Mouse (Mus musculus) kidney, postnatal 36 days (tissue): Measurements from ENCODE around the gene Tarsl2.
A peak's percentile ranks its signal among the peaks of the same experiment; 100 is the strongest.

Experiments
- DNase-seq, 2 experiments: peaks; one replicate each; pipeline ENCODE4 v3.0.0; 2021 to 2022; ENCODE audit warnings: mixed read lengths in 2 of 2

The Tarsl2 gene

DNA sequence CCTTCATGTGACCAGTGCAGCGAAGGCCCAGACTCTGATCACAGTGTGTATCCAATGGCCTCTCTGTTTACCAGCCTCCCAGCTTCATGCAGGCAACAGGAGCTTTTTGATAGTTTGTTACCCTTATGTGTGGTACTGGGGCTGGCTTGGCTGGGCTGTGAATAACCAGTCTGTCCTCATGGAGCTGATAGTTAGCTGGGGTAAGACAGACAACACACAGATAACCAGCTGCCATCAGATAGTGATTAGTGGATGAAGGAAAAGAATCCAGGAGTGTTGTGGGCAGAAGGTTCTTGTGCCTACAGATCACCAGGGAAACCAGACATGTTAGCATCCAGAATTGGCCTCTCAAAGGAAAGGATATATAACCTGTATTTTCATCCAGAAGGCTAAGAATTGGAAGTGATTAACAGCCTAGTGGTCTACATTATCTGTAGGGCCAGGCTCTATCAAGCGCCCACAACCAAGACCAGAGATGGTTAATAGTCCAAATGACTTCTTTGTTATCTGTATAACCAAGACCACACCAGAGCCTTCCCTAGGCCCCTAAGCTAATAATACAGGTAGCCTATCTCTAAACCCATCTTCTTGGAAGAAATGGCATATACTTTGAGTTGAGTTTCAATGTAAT is 12.9 kb downstream of the Tarsl2 start:
- DNase-seq, result no peak

DNA sequence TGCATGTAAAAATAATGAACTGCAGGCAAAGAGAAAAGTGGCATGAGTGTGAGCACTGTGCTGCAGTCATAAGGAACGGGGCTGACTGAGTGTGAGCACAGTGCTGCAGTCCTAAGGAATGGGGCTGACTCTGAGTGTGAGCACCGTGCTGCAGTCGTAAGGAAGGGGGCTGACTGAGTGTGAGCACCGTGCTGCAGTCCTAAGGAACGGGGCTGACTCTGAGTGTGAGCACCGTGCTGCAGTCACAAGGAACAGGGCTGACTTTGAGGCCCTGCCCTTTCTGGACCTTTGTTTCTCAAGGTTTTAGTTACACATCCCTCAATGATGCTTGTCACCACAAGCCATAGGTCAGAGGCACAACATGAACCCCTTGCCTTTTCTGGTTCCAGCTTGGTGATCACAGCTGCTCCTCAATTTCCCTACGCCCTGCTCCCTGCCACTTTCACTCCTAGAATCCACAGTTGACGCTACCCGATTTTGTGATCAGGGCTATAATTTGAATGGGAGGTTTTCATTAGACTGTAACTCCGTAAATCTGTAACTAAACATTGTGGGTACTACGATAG is 18.6 kb downstream of the Tarsl2 start:
- DNase-seq, result no peak

DNA sequence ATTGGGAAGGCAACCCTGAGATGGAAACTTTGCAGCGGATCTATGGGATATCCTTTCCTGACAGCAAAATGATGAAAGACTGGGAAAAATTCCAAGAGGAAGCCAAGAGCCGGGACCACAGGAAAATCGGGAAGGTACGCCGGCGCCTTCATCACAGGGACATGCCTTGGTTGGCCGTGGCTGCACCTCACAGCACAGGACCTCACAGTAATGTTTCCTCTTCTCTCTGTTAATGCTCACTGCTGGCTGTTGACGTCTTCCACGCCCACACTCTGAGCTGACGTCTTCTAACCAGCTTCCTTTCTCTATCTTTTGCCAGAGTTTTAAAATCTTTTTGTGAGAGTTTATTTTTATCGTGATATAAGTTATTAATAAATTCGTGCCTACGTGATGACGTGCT is 19.2 kb downstream of the Tarsl2 start:
- DNase-seq, result peak; percentile 39 to 49

GRCm38 (mm10) chr7:65667491-65667890 is 22.8 kb downstream of the Tarsl2 start:
- DNase-seq, result no peak

DNA sequence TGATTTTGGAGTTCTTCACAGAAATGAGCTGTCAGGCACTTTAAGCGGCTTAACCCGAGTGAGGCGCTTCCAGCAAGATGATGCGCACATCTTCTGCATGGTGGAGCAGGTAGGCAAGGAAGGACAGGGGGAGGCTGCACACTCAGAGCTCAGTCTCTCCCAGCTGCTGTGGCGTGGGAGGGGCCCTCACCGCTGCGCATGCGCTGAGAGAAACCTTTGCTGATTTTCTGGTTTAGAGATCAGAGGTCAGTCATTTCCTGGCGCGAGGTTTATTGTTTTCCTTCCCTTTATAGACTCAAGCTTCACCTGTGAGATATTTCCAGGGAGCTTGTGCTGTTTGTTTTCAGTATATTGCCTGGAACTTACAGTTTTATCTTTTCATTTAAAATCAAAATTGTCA is 33.4 kb downstream of the Tarsl2 start:
- DNase-seq, result peak in 1 of 2 experiments; percentile 52

GRCm38 (mm10) chr7:65678900-65679595 is 34.4 kb downstream of the Tarsl2 start:
- DNase-seq, result no peak

- DNase-seq, result no peak
Measured at GRCm38 (mm10) chr7:65681166-65681565, 36.5 kb downstream of the Tarsl2 start.

DNA sequence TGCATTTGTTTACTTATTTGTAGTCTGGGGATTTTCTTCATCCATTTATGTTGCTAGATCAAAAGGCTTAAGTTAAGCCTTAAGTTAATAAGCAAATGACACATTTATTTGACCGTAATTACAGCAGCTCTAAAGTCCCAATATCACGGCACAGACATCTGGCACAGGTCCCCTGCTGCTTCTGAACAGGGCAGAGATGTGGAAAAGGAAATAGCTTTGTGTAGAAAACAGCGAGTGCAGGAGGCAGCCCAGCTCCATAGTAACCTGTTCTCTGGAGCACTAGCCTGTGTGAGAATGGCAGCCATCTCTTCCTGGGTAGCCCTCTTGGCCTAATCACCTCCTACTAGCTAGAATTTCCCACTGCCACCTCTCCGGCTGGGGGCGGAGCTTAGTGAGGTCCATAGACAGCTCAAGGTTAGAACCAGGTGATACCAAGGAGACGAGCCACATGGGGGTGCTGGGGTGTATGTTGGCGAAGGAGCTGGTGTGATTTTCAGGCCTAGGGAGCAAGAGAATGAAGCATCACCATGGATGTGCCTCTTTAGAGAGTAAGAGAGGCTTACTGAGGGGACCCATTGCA is 39.6 kb downstream of the Tarsl2 start:
- no peak for DNase-seq

DNA sequence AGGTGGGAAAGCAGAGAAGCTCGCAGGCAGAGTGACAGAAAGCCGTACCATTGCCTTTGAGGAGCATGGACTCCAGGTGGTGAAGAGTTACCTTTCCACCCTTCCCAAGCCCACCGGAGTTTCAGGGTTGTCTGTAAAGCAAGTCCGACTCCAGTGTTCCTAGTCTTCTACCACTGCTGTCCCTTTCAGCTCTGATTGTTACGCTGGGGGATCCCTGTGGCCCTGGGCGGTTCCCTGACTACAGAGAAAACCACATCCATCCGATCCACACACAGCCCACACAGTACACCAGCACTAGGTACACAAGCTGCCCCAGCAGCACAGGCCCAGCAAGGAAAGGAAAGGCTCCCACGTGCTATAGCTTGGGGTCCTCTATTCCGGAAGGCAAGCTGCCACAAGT is 42.0 kb downstream of the Tarsl2 start:
- no peak for DNase-seq

DNA sequence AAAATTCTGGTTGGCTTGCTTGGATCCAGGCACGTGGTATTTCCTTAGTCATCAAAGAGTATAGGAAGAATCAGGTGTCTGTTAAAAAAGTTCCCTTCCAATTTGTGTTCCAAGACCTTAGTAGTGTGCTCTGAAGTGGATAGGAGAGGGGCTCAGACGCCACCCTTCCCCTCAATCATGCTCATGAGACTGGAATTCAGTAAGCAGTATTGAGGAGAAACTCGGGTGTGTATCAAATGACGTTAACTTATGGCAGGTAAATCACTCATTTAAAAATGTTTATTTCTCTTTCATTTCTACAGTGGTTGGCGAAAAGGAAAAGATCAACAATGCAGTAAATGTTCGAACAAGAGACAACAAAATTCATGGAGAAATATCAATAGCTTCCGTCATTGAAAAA is 46.2 kb downstream of the Tarsl2 start, which contains the start of gene Tm2d3:
Gene Tm2d3 (plus strand): TSS at position 301 of the 400 bp plus-strand sequence.
- no peak for DNase-seq

GRCm38 (mm10) chr7:65691929-65692605 is 47.4 kb downstream of the Tarsl2 start:
- no peak for DNase-seq

GRCm38 (mm10) chr7:65692883-65693282 is 48.2 kb downstream of the Tarsl2 start:
- DNase-seq, result peak; percentile 82 to 83

GRCm38 (mm10) chr7:65693301-65693821 is 48.7 kb downstream of the Tarsl2 start:
- DNase-seq, result peak; percentile 80 to 93

GRCm38 (mm10) chr7:65696450-65696849 is 51.8 kb downstream of the Tarsl2 start:
- peak; percentile 24 to 31 for DNase-seq

DNA sequence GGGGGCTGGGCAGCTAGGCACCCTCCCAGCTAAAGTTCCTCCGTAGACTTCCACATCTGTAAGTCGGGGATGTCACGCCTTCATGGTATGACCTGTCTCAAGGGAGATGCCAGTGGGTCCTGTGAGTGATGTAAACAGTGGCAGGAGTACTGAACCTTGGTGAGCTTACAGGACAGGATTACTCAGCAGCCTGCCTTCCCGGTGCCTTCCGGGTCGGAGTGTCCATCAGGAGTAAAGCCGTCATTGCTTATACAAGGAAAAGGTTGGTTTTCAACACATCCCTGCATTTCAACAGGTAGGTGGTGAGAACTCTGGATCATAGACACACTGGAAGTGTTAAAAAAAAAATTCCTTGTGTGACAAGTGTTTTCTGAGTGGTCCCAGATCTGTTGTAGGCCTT is 57.4 kb downstream of the Tarsl2 start:
- no peak for DNase-seq

DNA sequence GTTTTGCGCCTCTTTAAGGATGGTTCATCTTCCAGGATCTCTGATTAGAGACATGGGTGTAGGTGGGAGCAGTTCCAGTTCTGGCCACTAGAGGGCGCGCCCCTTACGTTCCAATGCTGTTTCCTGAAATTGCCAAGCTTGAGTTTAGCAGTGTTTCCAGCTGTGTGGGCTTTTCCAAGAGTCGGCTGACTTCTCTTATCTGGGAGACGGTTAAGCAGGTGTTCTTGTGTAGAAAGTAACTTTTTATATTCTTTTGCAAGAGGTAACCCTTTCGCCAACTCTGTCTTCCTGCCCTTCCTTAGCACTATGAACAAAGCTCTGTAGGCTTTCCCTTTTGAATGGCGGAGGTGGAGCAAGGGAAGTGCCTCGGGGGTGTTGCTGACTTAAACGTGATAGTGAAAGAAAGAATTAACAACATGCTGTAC is 60.1 kb downstream of the Tarsl2 start:
- DNase-seq, result peak; percentile 70 to 90

DNA sequence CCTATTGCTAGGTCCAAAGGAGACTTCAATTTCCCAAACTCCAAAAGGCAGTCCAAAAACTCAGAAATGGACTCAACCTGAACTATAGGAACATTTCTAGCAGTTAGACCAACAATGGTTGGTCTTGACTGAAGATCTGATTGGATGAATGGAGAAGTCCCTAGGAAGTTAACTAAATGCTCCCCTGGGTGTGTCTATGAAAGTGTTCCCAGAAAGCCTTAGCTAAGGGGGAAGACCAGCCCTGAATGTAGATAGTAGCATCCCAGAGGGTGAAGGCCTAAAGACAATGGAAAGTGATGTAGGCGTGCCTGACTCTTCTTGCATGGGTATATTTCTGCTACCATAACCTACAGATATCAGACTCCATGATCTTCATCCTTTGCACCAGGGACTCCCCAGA is 63.8 kb downstream of the Tarsl2 start:
- DNase-seq, result no peak

DNA sequence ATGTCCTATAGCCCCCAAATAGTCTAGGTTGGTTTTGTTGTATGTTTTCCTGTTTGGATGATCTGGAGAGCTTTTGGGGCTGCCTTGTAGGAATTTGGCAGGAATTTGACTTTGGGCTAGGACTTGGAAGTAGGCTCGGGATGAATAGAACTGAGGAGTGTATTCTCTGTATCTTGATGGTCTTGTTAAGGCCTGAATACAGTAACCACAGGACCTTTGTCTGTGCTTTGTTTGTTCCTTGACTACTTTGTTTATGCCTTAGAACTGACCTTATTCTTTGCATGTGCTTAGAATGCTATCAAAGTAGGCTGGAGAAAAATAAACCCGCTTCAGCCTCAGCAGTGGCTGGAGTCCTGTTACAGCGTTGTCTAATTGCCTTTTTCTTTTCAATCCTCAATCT is 65.6 kb downstream of the Tarsl2 start:
- no peak for DNase-seq

- DNase-seq, result no peak
Measured at GRCm38 (mm10) chr7:65713782-65714181, 69.1 kb downstream of the Tarsl2 start.

DNA sequence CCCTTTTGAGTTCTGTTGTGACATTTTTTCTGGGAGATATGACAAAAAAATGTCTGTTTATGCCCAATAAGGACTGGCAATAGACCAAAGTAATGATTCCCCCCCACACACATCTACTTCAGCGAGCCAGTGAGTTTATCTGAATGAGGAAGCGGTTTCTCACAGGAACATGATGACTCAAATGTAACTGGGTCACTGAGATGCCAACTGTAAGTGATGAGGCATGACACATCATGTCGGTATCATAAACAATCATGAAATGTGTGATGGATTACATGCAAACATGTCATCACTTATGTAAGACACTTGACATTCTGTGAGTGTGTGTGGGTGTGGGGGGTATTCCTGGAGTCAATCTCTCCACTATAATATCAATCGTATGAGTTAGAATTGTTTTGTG is 69.6 kb downstream of the Tarsl2 start:
- DNase-seq, result no peak

GRCm38 (mm10) chr7:65734024-65734423 is 89.3 kb downstream of the Tarsl2 start:
- DNase-seq, result peak; percentile 3 to 14

DNA sequence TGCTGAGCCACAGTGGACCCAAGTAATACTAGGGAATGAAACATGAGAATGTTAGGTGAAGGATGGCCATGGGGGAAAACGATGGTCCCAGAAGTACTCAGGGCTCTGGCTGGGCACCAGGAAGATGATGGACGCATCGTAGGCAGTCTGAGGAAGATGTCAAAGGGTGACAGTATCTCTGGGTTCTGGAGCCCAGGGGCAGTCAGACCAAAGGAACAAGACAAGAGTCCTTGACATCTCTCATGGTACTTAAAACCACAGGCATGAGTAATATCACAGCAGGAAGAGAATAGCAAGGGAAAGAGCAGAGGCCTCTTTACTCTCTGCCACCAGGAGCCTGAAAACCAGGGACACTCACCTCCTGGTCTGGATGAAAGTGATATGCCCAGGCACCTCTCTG is 90.6 kb downstream of the Tarsl2 start:
- no peak for DNase-seq
